Mouse (Mus musculus): Measurements from ENCODE around the gene Parp12. TPM values are rescaled to one million over a fixed set of nuclear protein-coding genes. Genes with fewer than 3 reads are reported as not detected.

Gene Parp12
- total RNA-seq, 2 experiments from 2014 or later, result 17.2 to 21.1 TPM

DNA sequence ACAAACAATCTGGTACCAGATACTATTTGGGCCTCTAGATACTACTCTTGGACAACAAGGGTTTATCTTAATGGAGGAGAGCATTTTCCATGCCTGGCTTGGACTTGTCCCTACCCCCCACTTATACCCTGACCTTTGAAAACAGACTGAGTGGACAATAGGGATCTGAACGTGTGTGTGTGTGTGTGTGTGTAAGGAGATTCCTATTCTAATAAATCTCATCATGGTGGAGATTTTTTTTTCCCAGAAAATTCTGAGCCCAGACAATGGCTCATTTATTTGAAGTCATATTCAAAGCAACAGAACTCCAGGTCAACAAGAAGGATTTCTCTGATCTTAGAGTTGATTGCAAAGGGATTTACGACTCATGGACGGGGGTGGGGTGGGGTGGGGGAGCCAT is 59.2 kb downstream of the Parp12 start:
- no peak for ATAC-seq (ENCODE audit: poor library complexity, severe bottlenecking)

DNA sequence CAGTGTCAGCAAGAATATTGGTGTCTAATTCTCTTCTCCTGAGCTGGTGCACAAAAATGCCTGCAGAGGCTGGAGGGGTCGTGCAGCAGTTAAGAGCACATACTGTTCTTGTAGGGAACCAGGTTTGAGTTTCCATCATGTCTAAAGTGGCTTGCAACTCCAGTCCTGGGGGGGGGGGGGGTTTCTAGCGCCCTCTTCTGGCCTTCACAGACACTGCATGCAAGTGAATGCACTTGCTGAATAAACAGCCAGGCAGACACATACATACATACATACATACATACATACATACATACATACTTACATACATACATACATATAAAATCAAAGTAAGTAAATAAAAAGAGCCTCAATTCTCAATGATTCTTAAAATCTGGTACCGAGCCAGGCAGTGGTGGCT is 59.8 kb downstream of the Parp12 start:
- no peak for ATAC-seq (ENCODE audit: poor library complexity, severe bottlenecking)

DNA sequence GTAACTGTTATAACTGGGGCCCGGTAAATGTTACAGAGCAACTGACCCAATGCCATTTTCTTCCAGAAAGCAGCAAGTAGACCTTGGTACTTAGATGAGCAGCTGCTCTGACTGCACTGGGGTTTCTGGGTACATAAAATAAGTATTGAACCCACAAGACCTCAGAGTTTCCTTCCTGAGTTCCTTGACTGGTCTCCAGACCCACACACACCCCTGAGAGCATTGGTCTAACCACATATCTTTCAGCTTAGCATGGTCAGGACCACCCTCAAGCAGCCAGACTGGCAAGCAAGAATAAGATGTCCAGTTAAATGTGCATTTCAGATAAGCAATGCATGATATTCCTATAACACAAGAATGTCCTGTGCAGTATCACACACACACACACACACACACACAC is 61.0 kb downstream of the Parp12 start:
- no peak for ATAC-seq (ENCODE audit: poor library complexity, severe bottlenecking)

DNA sequence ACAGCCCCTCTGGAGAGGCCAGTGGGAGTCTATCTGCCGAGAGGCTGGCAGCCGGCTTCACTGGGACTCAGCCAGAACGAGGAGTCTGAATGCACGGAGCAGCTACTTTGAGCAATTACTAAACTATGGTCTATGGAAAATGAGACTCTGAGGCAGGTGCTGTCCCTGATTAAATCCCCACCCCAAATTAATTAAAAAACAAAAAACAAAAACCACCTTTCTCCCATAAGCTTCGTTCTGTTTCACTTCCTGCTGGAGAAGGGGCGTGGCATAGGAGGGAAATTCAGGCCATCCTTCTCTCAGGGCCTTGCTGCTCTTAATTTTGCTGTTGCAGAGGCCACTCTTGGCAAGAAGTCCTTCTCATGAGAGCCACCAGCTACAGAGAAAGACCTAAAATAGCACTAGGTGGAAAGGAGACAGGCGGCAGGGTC is 62.3 kb downstream of the Parp12 start:
- peak; percentile 51 for ATAC-seq (ENCODE audit: poor library complexity, severe bottlenecking)

DNA sequence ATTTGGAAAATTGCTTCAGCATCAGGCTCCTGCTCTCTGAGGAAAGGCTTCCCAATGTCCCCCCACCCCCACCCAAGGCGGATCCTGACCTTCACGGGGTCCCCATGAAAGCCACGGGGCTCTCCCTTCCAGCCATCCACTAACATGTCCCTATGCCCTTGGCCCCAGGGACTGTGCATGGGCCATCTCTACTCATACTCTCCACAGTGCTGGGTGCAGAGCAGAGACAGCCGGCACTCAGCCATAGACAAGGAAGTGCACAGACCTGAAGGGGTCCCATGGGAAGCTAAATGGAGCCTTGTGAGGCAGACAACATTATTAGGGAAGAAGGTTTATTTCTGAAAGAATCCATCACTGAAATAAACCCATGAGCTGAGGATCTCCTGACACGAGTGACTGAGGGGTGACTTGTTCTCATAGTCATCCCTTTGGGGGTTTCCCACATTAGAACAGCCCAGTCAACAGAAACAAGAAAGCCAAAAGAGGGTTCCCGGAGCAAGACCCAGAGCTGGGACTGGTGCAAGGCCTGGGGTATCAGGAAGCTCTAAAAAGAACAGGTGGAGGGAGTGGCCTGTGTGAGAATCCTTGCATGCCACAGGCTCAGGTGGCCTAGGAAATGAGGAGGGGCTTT is 63.2 kb downstream of the Parp12 start:
- no peak for ATAC-seq (ENCODE audit: poor library complexity, severe bottlenecking)

DNA sequence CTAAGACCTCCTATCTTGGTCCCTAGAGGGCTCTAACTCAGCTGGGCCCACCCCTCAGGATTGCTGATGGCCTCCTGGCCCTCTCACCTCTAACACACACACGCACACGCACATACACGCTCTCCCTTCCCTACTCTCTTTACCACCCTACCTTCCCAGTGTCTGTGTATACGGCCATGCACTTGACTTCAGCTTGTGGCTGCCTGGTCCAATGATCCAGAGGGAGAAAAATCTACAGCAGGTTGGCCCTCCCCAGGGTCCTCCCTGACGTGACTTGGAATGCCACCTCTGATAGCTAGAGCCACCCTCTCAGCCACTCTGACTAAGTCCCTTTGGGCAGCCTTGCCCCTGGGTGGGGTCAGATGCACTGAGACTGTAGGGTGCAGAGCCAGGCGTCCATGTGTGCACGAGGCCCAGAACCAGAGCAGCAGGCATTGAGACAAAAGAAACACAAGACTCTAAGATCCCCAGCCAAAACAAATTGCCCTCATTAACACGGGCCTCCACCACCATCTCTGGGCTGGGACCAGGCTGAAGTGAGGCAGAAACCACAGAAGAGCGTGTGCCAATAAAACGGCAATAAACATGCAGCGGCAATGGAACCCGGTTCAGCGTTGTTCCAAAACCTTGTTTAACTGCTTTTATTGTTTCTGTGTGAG is 63.8 kb downstream of the Parp12 start:
- no peak for ATAC-seq (ENCODE audit: poor library complexity, severe bottlenecking)

DNA sequence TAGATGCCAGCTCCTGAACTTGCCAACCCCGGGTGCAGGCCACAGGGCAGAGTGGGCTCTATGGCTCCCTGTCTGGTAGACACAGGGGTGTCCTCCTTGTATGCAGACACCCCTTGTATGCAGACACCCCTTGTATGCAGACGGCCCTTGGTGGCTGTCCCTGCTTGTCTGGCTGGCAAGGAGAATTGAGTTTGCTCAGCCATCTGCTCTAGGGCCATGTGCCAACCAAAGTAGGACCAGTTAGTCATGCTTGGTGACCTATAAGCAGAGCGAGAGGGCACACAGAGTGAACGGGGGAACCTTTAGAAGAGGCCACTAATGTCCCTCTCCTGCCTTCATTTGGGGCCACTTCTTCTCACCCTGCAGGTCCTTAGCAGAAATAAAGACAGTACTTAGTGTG is 65.5 kb downstream of the Parp12 start:
- no peak for ATAC-seq (ENCODE audit: poor library complexity, severe bottlenecking)

DNA sequence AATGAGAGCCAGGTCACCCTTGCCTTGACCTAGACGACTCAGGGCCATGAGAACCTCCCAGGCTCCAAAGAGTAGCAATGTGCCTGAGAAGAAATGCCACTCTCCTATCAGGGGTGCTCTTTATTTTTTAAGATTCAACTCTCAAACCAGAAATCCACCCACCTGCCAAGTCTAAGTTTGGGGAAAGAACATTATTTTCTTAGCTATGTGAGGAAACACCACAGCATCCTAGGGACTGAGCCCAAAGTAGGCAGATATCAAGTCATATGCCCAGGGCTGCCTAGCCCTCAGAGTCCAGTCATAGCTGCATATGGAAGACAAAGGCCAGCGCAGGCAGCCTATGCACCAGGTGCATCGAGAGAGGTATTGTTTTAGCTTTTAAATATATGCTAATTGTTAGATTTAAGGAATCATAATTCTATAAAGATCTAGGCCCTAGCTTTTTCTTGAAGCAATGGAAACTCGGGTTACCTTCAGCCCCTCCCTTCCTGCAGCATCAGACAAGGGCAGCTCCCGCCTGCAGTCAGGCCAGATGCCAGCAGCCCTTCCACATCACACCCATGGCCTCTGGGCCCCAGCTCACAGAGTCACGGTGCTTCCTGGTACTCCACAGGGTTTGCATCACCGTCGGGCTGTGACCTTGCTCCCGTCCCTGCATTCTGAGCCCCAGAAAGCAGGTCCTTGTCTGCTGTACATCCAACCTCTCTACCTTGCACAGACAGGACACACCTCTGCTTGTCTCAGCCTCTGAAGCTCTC is 66.2 kb downstream of the Parp12 start:
- no peak for ATAC-seq (ENCODE audit: poor library complexity, severe bottlenecking)

DNA sequence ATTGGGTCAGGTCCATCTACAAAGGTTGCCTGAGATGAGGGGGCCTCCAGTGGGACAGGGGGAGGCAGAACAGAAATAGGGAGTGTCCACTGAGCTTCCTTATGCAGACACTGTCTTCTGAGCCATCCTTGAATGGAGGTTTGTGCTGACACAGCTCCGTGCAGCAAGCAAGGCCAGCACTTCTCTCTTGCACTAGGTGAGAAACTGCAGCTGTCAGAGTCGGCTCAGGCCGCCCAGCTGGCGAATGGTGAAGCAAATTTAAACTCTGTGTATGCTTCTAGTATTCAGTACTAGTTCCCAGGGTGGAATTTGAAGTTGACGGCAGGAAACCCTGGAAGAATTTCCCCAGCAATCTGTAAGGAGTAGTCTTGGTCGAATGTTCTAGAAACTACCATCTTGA is 67.3 kb downstream of the Parp12 start:
- no peak for ATAC-seq (ENCODE audit: poor library complexity, severe bottlenecking)

DNA sequence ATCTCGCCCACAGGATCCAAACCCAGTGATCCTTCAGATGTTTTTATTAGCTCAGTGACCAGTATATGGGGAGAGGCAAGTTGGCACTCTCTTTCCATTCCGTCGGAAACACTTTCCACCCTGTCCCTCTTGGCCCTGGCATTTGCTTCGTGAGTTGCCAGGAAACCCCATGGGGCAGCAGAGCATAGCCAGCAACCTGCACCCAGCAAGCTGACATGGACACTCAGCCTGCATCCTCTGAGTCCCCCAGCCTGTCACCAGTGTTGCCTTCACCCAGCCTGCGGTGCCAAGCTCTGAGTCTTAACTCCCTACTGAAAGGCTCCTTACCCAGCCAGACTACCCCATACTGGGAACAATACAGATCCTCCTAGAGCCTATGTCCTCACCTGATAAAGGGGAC is 69.0 kb downstream of the Parp12 start:
- ATAC-seq (ENCODE audit: poor library complexity, severe bottlenecking), result no peak

DNA sequence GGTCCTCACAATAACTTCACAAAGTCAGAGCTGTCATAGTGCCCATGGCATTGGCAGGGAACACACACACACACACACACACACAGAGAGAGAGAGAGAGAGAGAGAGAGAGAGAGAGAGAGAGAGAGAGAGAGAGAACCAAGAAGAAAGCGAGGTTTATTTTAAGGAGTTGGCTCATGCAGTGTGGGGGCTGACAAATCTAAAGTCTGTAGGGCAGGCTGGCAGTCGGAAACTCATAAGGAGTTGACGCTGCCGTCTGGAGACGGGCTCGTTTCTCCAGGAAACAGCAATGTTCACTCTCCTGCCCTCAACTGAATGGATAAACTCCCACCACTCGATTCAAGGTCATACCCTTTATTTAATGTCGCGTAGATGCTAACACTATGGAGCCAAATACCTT is 77.7 kb downstream of the Parp12 start:
- ATAC-seq (ENCODE audit: poor library complexity, severe bottlenecking), result no peak

Other genes starting within 250 kb of the Parp12 start
- gene Tbxas1, start 242.9 kb downstream of the Parp12 start, total RNA-seq (2015), result 22.3 and 25.1 TPM in 2 replicates
- 33.0 and 43.3 TPM in 2 replicates for gene Tbxas1, start 242.9 kb downstream of the Parp12 start, total RNA-seq (2017)
- 54.5 and 60.9 TPM in 2 replicates for gene Hipk2, start 242.2 kb downstream of the Parp12 start, total RNA-seq (2015)
- 9.5 and 21.8 TPM in 2 replicates for gene Hipk2, start 242.2 kb downstream of the Parp12 start, total RNA-seq (2017)
- gene Kdm7a, start 88.4 kb upstream of the Parp12 start, total RNA-seq (2015), result 86.5 and 89.6 TPM in 2 replicates
- gene Kdm7a, start 88.4 kb upstream of the Parp12 start, total RNA-seq (2017), result 80.4 and 101 TPM in 2 replicates

Measured in megakaryocyte, adult 5-6 weeks (primary cell).